In the genomic region with DNA sequence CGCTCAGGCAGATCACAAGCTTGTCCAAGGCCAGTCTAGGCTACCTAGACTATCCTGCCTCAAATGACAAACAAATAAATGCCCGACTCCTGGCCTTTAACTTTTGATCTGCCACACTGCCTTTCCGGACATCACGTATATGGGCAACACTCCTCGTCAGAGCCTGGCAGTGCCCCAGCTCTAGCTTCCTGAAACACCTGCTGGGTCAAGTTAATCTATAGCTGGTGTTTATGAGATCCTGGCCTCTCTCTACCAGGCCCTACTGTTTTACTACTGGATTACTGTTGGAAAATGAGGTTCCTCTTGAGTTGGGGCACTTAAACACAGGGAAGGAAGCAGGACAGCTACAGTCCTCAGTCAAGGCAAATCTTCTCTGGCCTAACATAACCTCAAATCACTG, we compare ENCODE assay signal across 25 mouse cellular contexts. TPM values are rescaled to one million over a fixed set of nuclear protein-coding genes. Genes with fewer than 3 reads are reported as not detected.
DNase-seq lines count a peak whose midpoint lies in the region; ATAC-seq and TF ChIP-seq lines count a peak whose summit lies in the region.
"Had no signal": no experiment of that assay in that cellular context is flagged by ENCODE, and none has a peak within 500 bp of the region (broad histone marks: within the 10 kb centered on the region; RNA-seq: fewer than 3 reads in every experiment).

No protein-coding gene starts in this region.

- DNase-seq in kidney, postnatal 14 days: peak; percentile 17
- DNase-seq in urinary bladder, postnatal 14 days (ENCODE audit: low spot score): peak; percentile 19
- DNase-seq in urinary bladder, postnatal 25 days (ENCODE audit: low spot score): no peak
- no peak for DNase-seq in gastrocnemius, adult 8-10 months (ENCODE audit: low spot score in 2 of 2)
- no peak for DNase-seq in lung, postnatal 14 days
- DNase-seq: adrenal gland, adult 2 months; adrenal gland, postnatal 14 days; cerebellum, adult 11-12 months; cerebellum, adult 8-10 months; cerebellum, postnatal 10 days; cerebellum, postnatal 36 days; gastrocnemius, postnatal 14 days; heart, adult 18-20 months; heart, postnatal 14 days; heart, postnatal 4 days had no signal

- H3K27me3 ChIP-seq in kidney, embryonic 15.5 days: no peaks in the 10 kb centered on the region
- no peaks in the 10 kb centered on the region for H3K27me3 ChIP-seq in intestine, embryonic 16.5 days (replicated peaks; ENCODE audit: control insufficient read depth, insufficient read depth, low read length)
- H3K27me3 ChIP-seq in small intestine, adult 2 months (ENCODE audit: control insufficient read depth, insufficient read depth, low read length): no peaks in the 10 kb centered on the region
- H3K27me3 ChIP-seq: forebrain, embryonic 13.5 days; heart, embryonic 13.5 days had no signal

- H3K4me3 ChIP-seq in kidney, embryonic 15.5 days (replicated peaks): no peak overlapping the region
- no peak overlapping the region for H3K4me3 ChIP-seq in intestine, embryonic 16.5 days (ENCODE audit: low read length)
- H3K4me3 ChIP-seq in small intestine, adult 2 months (ENCODE audit: low read depth, low read length): no peak overlapping the region
- H3K4me3 ChIP-seq: forebrain, embryonic 10.5 days; forebrain, embryonic 13.5 days; heart, embryonic 10.5 days; heart, embryonic 13.5 days had no signal

- no peak overlapping the region for H3K27ac ChIP-seq in kidney, embryonic 15.5 days
- peak overlapping the region; percentile 33; the same call in 1 of the 2 replicates for H3K27ac ChIP-seq in intestine, embryonic 16.5 days (ENCODE audit: low read length)
- peak overlapping the region; percentile 93 for H3K27ac ChIP-seq in small intestine, adult 2 months (ENCODE audit: insufficient read depth, low read depth, low read length)
- H3K27ac ChIP-seq: forebrain, embryonic 10.5 days; forebrain, embryonic 13.5 days; heart, embryonic 10.5 days; heart, embryonic 13.5 days; hindbrain, embryonic 14.5 days had no signal

- no peak for TF ChIP-seq POLR2A in small intestine, adult 2 months (IDR thresholded peaks at IDR 0.05; ENCODE audit: low read depth, low read length)

- no peak overlapping the region for H3K9ac ChIP-seq in kidney, embryonic 15.5 days
- no peak overlapping the region for H3K9ac ChIP-seq in intestine, embryonic 16.5 days (ENCODE audit: low read depth, low read length)
- H3K9ac ChIP-seq: forebrain, embryonic 13.5 days; heart, embryonic 13.5 days; hindbrain, embryonic 14.5 days had no signal

- 73% methylated on average over 5 of the region's 5 CpGs for WGBS in kidney, embryonic 15.5 days
- 75% methylated on average over 5 of the region's 5 CpGs for WGBS in intestine, embryonic 16.5 days
- 30% methylated on average over 5 of the region's 5 CpGs for WGBS in small intestine, adult 2 months

- no peak for TF ChIP-seq CTCF in small intestine, adult 2 months (IDR thresholded peaks at IDR 0.05; ENCODE audit: extremely low read depth, insufficient read length, insufficient replicate concordance, low read depth, low read length)

- no peaks in the 10 kb centered on the region for H3K36me3 ChIP-seq in kidney, embryonic 15.5 days
- no peaks in the 10 kb centered on the region for H3K36me3 ChIP-seq in intestine, embryonic 16.5 days (ENCODE audit: control insufficient read depth, insufficient read depth, low read length)
- no peaks in the 10 kb centered on the region for H3K36me3 ChIP-seq in small intestine, adult 2 months (ENCODE audit: control insufficient read depth, insufficient read depth, low read length)
- H3K36me3 ChIP-seq: forebrain, embryonic 10.5 days; heart, embryonic 10.5 days; heart, embryonic 13.5 days had no signal

- no peaks in the 10 kb centered on the region for H3K9me3 ChIP-seq in kidney, embryonic 15.5 days (replicated peaks)
- no peaks in the 10 kb centered on the region for H3K9me3 ChIP-seq in intestine, embryonic 16.5 days (ENCODE audit: control insufficient read depth, low read length)
- H3K9me3 ChIP-seq: forebrain, embryonic 10.5 days; forebrain, embryonic 13.5 days; heart, embryonic 10.5 days; heart, embryonic 13.5 days had no signal

- no peak for ATAC-seq in kidney, embryonic 15.5 days (replicated peaks; ENCODE audit: low FRiP score)
- peak; percentile 74 for ATAC-seq in intestine, embryonic 16.5 days
- ATAC-seq: CD4-positive, CD25-positive, alpha-beta regulatory T cell, adult 4 months; forebrain, embryonic 13.5 days; forebrain, embryonic 16.5 days had no signal

- no peak overlapping the region for H3K4me2 ChIP-seq in kidney, embryonic 15.5 days
- no peak overlapping the region for H3K4me2 ChIP-seq in intestine, embryonic 16.5 days (ENCODE audit: low read depth, low read length)
- H3K4me2 ChIP-seq: forebrain, embryonic 13.5 days; heart, embryonic 13.5 days; hindbrain, embryonic 14.5 days had no signal

- H3K4me1 ChIP-seq in kidney, embryonic 15.5 days: no peaks in the 10 kb centered on the region
- H3K4me1 ChIP-seq in intestine, embryonic 16.5 days (ENCODE audit: control insufficient read depth, insufficient read depth, low read length): no peaks in the 10 kb centered on the region
- H3K4me1 ChIP-seq in small intestine, adult 2 months (ENCODE audit: control insufficient read depth, insufficient read depth, insufficient read length, low read length): peaks cover 14% of the 10 kb centered on the region; the same call in 1 of the 2 replicates
- H3K4me1 ChIP-seq: forebrain, embryonic 10.5 days; heart, embryonic 10.5 days had no signal

RNA-seq across cellular contexts. Expression of a gene that starts 15.5 kb away (rescaled TPM):
- polyA plus RNA-seq in kidney, embryonic 15.5 days (2015; fragmentation: Nextera tagmentation; extraction: Ambion mirVana): 39.3 and 43.5 TPM in 2 replicates
- 41.1 and 42.5 TPM in 2 replicates for polyA plus RNA-seq in intestine, embryonic 16.5 days (2015; fragmentation: Nextera tagmentation; extraction: Ambion mirVana)
- polyA plus RNA-seq in small intestine, adult 2 months (2012; rRNA removed): 3.6 and 6.8 TPM in 2 replicates
- total RNA-seq in gastrocnemius, adult 8-10 months (2022): 1 to 10 TPM; 2.9 to 4.6 (median 3.6) TPM

Comparison
In these comparisons a context has a peak if more than half of its experiments do, and no peak if none do; other contexts are left out.
1. DNase-seq: peak in kidney, postnatal 14 days (single experiment) and urinary bladder, postnatal 14 days (single experiment); none in urinary bladder, postnatal 25 days (single experiment), gastrocnemius, adult 8-10 months (0 of 2) and lung, postnatal 14 days (single experiment).